Mouse (Mus musculus) E14TG2a.4 (cell line): ENCODE results near the gene Olfr922.

Experiments
- H3K27me3 ChIP-seq: 2 replicates; pipeline ENCODE4 v1.6.1; 2014; ENCODE audit warnings: low read length, control low read depth; ENCODE audit not compliant: insufficient read depth
- H3K36me3 ChIP-seq: 2 replicates; pipeline ENCODE4 v1.6.1; 2014; ENCODE audit warnings: low read length, control low read depth; ENCODE audit not compliant: insufficient read depth
- H3K4me1 ChIP-seq: replicated peaks from 2 replicates; pipeline ENCODE4 v1.6.1; 2014; ENCODE audit warnings: low read depth, low read length, control low read depth
- H3K4me3 ChIP-seq: replicated peaks from 2 replicates; pipeline ENCODE4 v1.5.1; 2014; ENCODE audit warnings: mild to moderate bottlenecking, low read length
- H3K9me3 ChIP-seq: 2 replicates; pipeline ENCODE4 v1.6.1; 2014; ENCODE audit warnings: low read length, control low read depth
- CTCF ChIP-seq: conservative IDR thresholded peaks from 2 replicates; pipeline ENCODE4 v1.5.1; 2014; ENCODE audit warnings: low read length
- NANOG ChIP-seq: IDR thresholded peaks from 2 replicates; pipeline ENCODE4 v1.6.1; 2014; ENCODE audit warnings: borderline replicate concordance, low read length, mixed read lengths
- POU5F1 ChIP-seq: IDR thresholded peaks from 2 replicates; pipeline ENCODE4 v1.6.1; 2014; ENCODE audit warnings: low read length, borderline replicate concordance

Gene Olfr922

GRCm38 (mm10) chr9:38814314-38814713, at the start of gene Olfr922:
TSS of gene Olfr922 (plus strand) at chr9:38814614.
- Histone ChIP-seq H3K27me3 (no peaks in the 10 kb centered on the region), H3K36me3 (no peaks in the 10 kb centered on the region), H3K4me3 (no peak within 1 kb of the TSS), H3K9me3 (peaks cover 23% of the 10 kb centered on the region), H3K4me1 (no peaks in the 10 kb centered on the region)
- no peak for TF ChIP-seq POU5F1
- no peak for TF ChIP-seq CTCF
- TF ChIP-seq NANOG: no peak

GRCm38 (mm10) chr9:38772768-38773167, 41.6 kb upstream of the Olfr922 start, which contains the start of gene Olfr921:
TSS of gene Olfr921 (plus strand) at chr9:38773068.
- Histone ChIP-seq H3K36me3 (no peaks in the 10 kb centered on the region), H3K9me3 (no peaks in the 10 kb centered on the region), H3K4me3 (no peak within 1 kb of the TSS), H3K27me3 (no peaks in the 10 kb centered on the region), H3K4me1 (no peaks in the 10 kb centered on the region)
- no peak for TF ChIP-seq CTCF
- no peak for TF ChIP-seq POU5F1
- no peak for TF ChIP-seq NANOG

- TF ChIP-seq NANOG (no peak), POU5F1 (no peak), CTCF (no peak)
- Histone ChIP-seq H3K27me3 (no peaks in the 10 kb centered on the region), H3K9me3 (no peaks in the 10 kb centered on the region), H3K36me3 (no peaks in the 10 kb centered on the region), H3K4me3 (no peak overlapping the region), H3K4me1 (no peaks in the 10 kb centered on the region)
These were observed 21.7 kb upstream of the Olfr922 start for GRCm38 (mm10) chr9:38792689-38793088.

DNA sequence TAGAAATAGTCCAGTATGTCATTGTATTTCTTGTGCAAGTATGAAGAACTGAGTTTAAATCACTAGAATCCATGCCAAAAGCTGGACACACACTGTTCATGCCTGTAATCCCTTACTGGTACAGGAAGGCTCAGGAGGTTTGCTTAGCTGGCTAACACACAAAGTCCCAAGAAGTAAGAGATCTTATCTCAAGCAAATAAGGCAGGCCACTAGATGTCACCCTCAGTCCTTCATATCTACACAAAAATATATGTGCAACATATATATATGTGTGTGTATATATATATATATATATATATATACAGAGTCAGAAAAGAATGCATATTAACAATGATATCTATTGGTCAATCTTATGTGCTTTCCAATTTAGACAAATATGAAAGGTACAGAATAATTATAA, 8.7 kb upstream of the Olfr922 start:
- H3K4me3 ChIP-seq: no peak overlapping the region
- H3K4me1 ChIP-seq: no peaks in the 10 kb centered on the region
- peaks cover 46% of the 10 kb centered on the region for H3K9me3 ChIP-seq
- no peaks in the 10 kb centered on the region for H3K27me3 ChIP-seq
- H3K36me3 ChIP-seq: no peaks in the 10 kb centered on the region
- TF ChIP-seq NANOG: no peak
- no peak for TF ChIP-seq CTCF
- TF ChIP-seq POU5F1: no peak

GRCm38 (mm10) chr9:38815458-38815986, 1.1 kb downstream of the Olfr922 start:
- no peaks in the 10 kb centered on the region for H3K27me3 ChIP-seq
- TF ChIP-seq POU5F1: no peak
- no peaks in the 10 kb centered on the region for H3K4me1 ChIP-seq
- peaks cover 13% of the 10 kb centered on the region; the same call in 1 of the 2 replicates for H3K9me3 ChIP-seq
- H3K4me3 ChIP-seq: no peak overlapping the region
- H3K36me3 ChIP-seq: no peaks in the 10 kb centered on the region

DNA sequence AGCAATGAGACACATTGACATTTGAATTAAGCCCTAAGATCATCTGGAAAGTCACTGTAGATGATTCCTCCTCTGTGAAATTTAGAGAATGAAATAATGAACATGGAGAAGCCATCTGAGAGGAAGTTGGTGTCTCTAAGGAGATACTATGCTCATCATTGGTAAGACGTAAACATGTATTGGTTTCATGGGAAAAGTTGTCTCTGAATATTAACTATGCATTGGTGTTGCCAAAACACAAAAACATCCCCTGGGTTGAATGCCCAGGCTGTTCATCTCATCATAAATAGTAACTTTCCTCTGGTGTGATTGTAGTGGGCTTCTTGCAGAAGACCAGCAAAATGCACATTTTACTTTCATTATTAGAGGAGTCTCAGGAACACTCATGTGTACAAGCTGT, 11.8 kb downstream of the Olfr922 start, which contains the start of gene Olfr923:
Gene Olfr923, plus strand, starts transcription at position 301 of the 400 bp plus-strand sequence.
- TF ChIP-seq CTCF (no peak), NANOG (no peak), POU5F1 (no peak)
- H3K4me3 ChIP-seq: no peak within 1 kb of the TSS
- H3K27me3 ChIP-seq: no peaks in the 10 kb centered on the region
- H3K9me3 ChIP-seq: peaks cover 5% of the 10 kb centered on the region; the same call in 1 of the 2 replicates
- peaks cover 4% of the 10 kb centered on the region for H3K36me3 ChIP-seq
- no peaks in the 10 kb centered on the region for H3K4me1 ChIP-seq

- Histone ChIP-seq H3K4me1 (peaks cover 7% of the 10 kb centered on the region), H3K36me3 (peaks cover 9% of the 10 kb centered on the region), H3K27me3 (no peaks in the 10 kb centered on the region), H3K9me3 (peaks cover 9% of the 10 kb centered on the region; the same call in 1 of the 2 replicates), H3K4me3 (no peak overlapping the region)
- TF ChIP-seq NANOG (peak; percentile 75), POU5F1 (no peak), CTCF (no peak)
These were observed 18.6 kb downstream of the Olfr922 start for GRCm38 (mm10) chr9:38833027-38833426.

GRCm38 (mm10) chr9:38844149-38844548, 29.7 kb downstream of the Olfr922 start, which contains the start of gene Olfr924:
TSS of gene Olfr924 (plus strand) at chr9:38844449.
- Histone ChIP-seq H3K4me1 (peaks cover 17% of the 10 kb centered on the region), H3K4me3 (no peak within 1 kb of the TSS), H3K9me3 (peaks cover 4% of the 10 kb centered on the region), H3K36me3 (no peaks in the 10 kb centered on the region), H3K27me3 (no peaks in the 10 kb centered on the region)
- TF ChIP-seq NANOG: no peak
- no peak for TF ChIP-seq POU5F1
- TF ChIP-seq CTCF: no peak

- no peak within 1 kb of the TSS for H3K4me3 ChIP-seq
- H3K27me3 ChIP-seq: no peaks in the 10 kb centered on the region
- H3K9me3 ChIP-seq: no peaks in the 10 kb centered on the region
- no peaks in the 10 kb centered on the region for H3K4me1 ChIP-seq
- H3K36me3 ChIP-seq: no peaks in the 10 kb centered on the region
- TF ChIP-seq POU5F1 (no peak), CTCF (no peak), NANOG (no peak)
These were observed 40.3 kb downstream of the Olfr922 start, which contains the start of gene Olfr26 for GRCm38 (mm10) chr9:38854760-38855159. TSS of gene Olfr26 (plus strand) at chr9:38855060.
